Mouse (Mus musculus) hindbrain, embryonic 16.5 days (tissue): ENCODE data around the gene Mrgprg. TPM values are rescaled to one million over a fixed set of nuclear protein-coding genes. Genes with fewer than 3 reads are reported as not detected.
A peak's percentile ranks its signal among the peaks of the same experiment; 100 is the strongest.

Experiments used
- ATAC-seq: fragments of 200-750 bp; cut with Nextera tagmentation; 2 replicates; pipeline ENCODE4 v1.8.0; 2017; ENCODE audit warnings: moderate TSS enrichment, moderate library complexity
- H3K27ac ChIP-seq: fragments of 300-500 bp; sonication (generic); 2 replicates; pipeline ENCODE4 v1.5.1; 2014; ENCODE audit warnings: low read depth, mild to moderate bottlenecking, control low read depth, low read length, moderate library complexity
- H3K27me3 ChIP-seq: fragments of 300-500 bp; sonication (generic); replicated peaks from 2 replicates; pipeline ENCODE4 v1.6.1; 2014; ENCODE audit warnings: low read length; ENCODE audit not compliant: control insufficient read depth, insufficient read depth
- H3K36me3 ChIP-seq: fragments of 300-500 bp; sonication (generic); 2 replicates; pipeline ENCODE4 v1.6.1; 2014; ENCODE audit warnings: mild to moderate bottlenecking, low read length, moderate library complexity, mixed read lengths; ENCODE audit not compliant: control insufficient read depth, insufficient read depth
- H3K4me1 ChIP-seq: fragments of 300-500 bp; sonication (generic); 2 replicates; pipeline ENCODE4 v1.6.1; 2014; ENCODE audit warnings: low read depth, low read length; ENCODE audit not compliant: control insufficient read depth, insufficient read depth
- H3K4me2 ChIP-seq: fragments of 300-500 bp; sonication (generic); 2 replicates; pipeline ENCODE4 v1.6.1; 2014; ENCODE audit warnings: mild to moderate bottlenecking, low read length, control low read depth, moderate library complexity
- H3K4me3 ChIP-seq: fragments of 300-500 bp; sonication (generic); 2 replicates; pipeline ENCODE4 v1.5.1; 2014; ENCODE audit warnings: mild to moderate bottlenecking, low read length, control low read depth, moderate library complexity
- H3K9ac ChIP-seq: fragments of 300-500 bp; sonication (generic); 2 replicates; pipeline ENCODE4 v1.6.1; 2014; ENCODE audit warnings: low read depth, mild to moderate bottlenecking, control low read depth, low read length, moderate library complexity
- H3K9me3 ChIP-seq: fragments of 300-500 bp; sonication (generic); 2 replicates; pipeline ENCODE4 v1.6.1; 2014; ENCODE audit warnings: mild to moderate bottlenecking, low read length, moderate library complexity; ENCODE audit not compliant: control insufficient read depth
- WGBS: fragments of 180-500 bp; shearing (Covaris S2); extraction: QIAGEN DNeasy Blood & Tissue Kit; methylation state at CpG from one replicate; pipeline ENCODE4 v1.1.7; 2014; 5-methylcytosine and 5-hydroxymethylcytosine counted together
- polyA plus RNA-seq: library from polyadenylated mRNA; unstranded; fragments of >200 nt; fragmentation: Nextera tagmentation; extraction: Ambion mirVana; gene quantifications from 2 replicates; pipeline ENCODE4 v1.2.1, GENCODE M21; 2015

Gene Mrgprg
- polyA plus RNA-seq, 1 experiment from 2014 or later = not detected

DNA sequence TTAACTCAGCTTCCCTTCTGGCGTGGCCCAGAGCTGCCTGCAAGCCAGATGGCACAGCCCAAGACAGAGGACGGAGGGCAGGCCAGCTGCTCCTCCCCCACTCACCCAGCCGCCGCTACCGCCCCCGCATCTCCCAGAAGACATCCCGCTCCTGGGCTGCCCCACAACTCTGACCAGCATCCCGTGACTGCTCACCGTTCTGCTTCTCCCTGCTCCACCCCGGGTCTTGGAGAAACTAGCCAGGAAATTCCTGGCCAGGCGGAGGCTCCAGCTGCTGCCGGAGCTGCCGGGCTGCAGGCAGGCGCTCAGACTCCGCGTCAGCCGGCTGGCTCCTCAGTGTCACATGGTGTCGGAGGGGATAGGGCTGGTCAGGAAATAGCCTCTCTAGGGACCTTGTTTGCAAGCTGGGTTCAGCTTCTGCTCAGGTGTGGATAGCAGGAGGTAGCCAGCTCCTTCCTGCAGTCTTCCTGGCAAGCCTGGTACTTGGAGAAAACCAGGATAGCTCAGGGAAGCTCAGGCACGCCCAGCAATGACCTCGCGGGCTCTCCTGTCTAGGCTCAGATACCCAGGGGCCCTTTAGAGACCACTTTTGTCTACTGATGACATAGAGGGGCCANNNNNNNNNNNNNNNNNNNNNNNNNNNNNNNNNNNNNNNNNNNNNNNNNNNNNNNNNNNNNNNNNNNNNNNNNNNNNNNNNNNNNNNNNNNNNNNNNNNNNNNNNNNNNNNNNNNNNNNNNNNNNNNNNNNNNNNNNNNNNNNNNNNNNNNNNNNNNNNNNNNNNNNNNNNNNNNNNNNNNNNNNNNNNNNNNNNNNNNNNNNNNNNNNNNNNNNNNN lies 17.4 kb upstream of the Mrgprg start, which contains the start of gene Mrgpre:
Gene Mrgpre (minus strand): TSS at position 505 of the 834 bp plus-strand sequence.
- Histone ChIP-seq H3K4me3 (peak within 1 kb of the TSS; percentile 58), H3K27me3 (no peaks in the 10 kb centered on the region), H3K4me1 (peaks cover 15% of the 10 kb centered on the region), H3K9ac (peak within 1 kb of the TSS; percentile 73), H3K27ac (peak within 1 kb of the TSS; percentile 81), H3K9me3 (no peaks in the 10 kb centered on the region), H3K36me3 (peaks cover 2% of the 10 kb centered on the region), H3K4me2 (peak within 1 kb of the TSS; percentile 66)
- ATAC-seq = peak; percentile 89
- WGBS = 2% methylated on average over 20 of the region's 21 CpGs

DNA sequence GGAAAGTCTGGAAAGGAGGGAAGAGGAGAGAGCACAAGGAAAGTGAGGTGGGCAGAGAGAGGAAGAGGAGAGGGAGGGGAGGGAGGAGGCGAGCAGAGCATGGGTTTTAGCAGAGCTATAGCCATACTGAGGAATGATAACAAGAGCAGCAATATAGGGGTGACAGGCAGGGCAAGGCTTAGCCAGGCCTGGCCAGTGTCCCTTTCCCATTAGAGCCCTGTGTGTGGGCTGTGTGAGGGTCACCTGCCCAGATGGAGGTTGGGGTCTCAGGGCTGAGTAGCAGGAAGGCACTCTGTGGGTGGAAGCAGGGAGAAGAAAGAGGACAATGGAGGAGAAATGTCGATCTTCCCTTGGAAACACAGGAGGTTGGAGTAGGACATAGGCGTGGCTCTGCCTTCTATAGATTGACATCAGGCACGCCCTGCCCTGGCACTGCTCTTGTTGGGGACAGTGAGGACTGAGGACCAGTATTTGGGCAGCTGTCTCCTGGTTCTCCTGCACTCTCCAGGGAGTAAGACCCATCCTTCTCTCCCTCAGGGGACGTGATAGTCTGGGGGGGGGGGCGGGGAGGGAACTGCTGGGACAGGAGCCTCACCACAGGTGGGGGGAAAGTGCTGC lies 16.7 kb upstream of the Mrgprg start:
- Histone ChIP-seq H3K9ac (peak overlapping the region; percentile 73), H3K4me1 (peaks cover 15% of the 10 kb centered on the region), H3K27ac (peak overlapping the region; percentile 81), H3K9me3 (no peaks in the 10 kb centered on the region), H3K4me2 (peak overlapping the region; percentile 66), H3K4me3 (peak overlapping the region; percentile 58), H3K27me3 (no peaks in the 10 kb centered on the region), H3K36me3 (peaks cover 2% of the 10 kb centered on the region)
- peak; percentile 73 for ATAC-seq
- WGBS = 15% methylated on average over 5 of the region's 6 CpGs

DNA sequence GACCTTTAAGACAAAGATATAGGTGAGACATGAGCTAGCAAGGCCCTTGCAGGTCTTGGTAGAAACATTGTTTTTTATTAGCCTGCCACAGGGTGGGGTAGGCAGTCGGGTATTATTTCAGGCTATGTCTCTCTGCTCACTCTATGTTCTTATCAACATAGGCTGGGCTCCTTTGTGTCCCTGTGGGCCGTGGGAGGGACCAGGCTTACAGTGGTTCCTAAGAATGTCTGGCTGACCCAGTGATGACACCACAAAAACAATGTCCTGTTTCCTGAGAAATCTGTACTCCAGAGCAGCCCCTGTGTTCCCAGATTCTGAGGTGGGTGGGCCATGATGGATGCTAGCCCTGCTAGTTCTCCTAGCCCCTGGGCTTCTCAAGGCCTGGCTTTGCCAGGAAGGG lies 10.6 kb upstream of the Mrgprg start:
- no peak for ATAC-seq

DNA sequence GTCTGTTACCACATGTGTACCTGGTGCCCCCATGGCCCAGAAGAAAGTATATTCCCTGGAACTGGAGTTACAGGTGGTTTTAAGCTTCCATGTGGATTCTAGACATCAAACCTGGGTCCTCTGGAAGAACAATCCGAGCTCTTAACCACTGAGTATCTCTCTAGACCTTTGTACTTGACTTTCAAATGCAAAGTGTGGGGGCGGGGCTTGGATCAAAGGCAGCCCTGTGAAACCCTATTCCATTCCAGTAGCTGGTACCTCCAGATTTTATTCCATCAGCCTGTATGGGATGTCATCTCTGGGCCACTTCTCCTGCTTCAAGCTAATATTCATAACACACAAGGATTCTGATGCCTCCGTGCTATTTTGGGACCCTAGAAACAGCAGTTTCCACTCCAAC lies 9.3 kb upstream of the Mrgprg start:
- H3K4me1 ChIP-seq = no peaks in the 10 kb centered on the region
- H3K4me3 ChIP-seq = no peak overlapping the region
- no peaks in the 10 kb centered on the region for H3K9me3 ChIP-seq
- H3K9ac ChIP-seq = no peak overlapping the region
- no peak overlapping the region for H3K4me2 ChIP-seq
- no peaks in the 10 kb centered on the region for H3K27me3 ChIP-seq
- H3K27ac ChIP-seq = no peak overlapping the region
- ATAC-seq = no peak
- WGBS = 27% methylated on average over 3 of the region's 3 CpGs
- H3K36me3 ChIP-seq = peaks cover 1% of the 10 kb centered on the region

More for the DNA sequence above, 10.6 kb upstream of the Mrgprg start:
- WGBS = 61% methylated on average over 2 of the region's 2 CpGs
- H3K27me3 ChIP-seq = no peaks in the 10 kb centered on the region
- H3K9me3 ChIP-seq = no peaks in the 10 kb centered on the region
- H3K27ac ChIP-seq = no peak overlapping the region
- H3K9ac ChIP-seq = no peak overlapping the region
- H3K36me3 ChIP-seq = peaks cover 2% of the 10 kb centered on the region
- H3K4me1 ChIP-seq = no peaks in the 10 kb centered on the region
- no peak overlapping the region for H3K4me3 ChIP-seq
- H3K4me2 ChIP-seq = no peak overlapping the region

DNA sequence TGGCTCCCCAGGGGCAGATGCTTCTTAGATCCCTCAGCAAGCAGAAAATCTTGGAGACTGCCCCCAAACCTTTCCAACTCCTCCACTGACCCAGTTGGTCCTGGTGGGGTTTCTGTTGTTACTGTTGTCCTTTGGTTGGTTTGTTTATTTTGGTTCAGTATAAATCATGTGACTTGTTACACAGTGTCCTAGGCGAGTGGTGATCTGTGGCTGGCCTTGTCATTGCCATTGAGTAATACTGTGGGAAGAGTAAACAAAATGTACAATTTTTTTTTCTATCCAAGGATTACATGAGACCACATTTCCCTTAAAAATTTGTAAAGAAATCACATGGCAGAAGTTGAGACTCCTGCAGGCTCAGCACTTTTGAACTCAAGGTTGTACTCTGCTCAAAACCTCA lies 2.7 kb upstream of the Mrgprg start:
- 0 out of 2 replicates have a peak, but pooled peaks cover 6% of the 10 kb centered on the region for H3K27me3 ChIP-seq
- H3K4me3 ChIP-seq = no peak overlapping the region
- no peak overlapping the region for H3K27ac ChIP-seq
- no peak for ATAC-seq
- H3K4me2 ChIP-seq = no peak overlapping the region
- no peaks in the 10 kb centered on the region for H3K4me1 ChIP-seq
- H3K9ac ChIP-seq = no peak overlapping the region
- 74% methylated on average over 1 of the region's 1 CpGs for WGBS
- H3K36me3 ChIP-seq = no peaks in the 10 kb centered on the region
- H3K9me3 ChIP-seq = no peaks in the 10 kb centered on the region

DNA sequence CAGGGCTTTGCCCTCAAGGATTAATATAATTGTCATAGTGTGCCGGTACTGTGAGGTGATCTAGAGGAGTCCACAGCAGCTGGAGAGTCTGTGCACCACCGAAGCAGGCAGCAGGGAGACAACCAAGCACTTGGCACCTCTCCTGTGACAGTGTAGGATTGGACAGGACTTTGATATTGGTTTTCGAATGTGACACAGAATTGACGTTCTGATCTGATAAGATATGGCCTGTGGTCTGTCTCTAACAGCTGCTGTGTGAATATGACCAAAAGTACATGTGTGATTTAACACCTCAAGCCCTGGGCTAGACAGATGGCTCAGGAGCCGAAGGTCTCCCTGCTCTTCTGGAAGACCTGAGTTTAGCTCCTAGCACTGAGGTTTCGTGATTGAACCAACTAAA lies 1.5 kb upstream of the Mrgprg start:
- no peak overlapping the region for H3K4me3 ChIP-seq
- no peaks in the 10 kb centered on the region for H3K9me3 ChIP-seq
- H3K4me2 ChIP-seq = no peak overlapping the region
- no peak for ATAC-seq
- no peak overlapping the region for H3K27ac ChIP-seq
- 78% methylated on average over 6 of the region's 6 CpGs for WGBS
- H3K9ac ChIP-seq = no peak overlapping the region
- H3K27me3 ChIP-seq = peaks cover 8% of the 10 kb centered on the region; the same call in 1 of the 2 replicates
- H3K4me1 ChIP-seq = no peaks in the 10 kb centered on the region
- H3K36me3 ChIP-seq = no peaks in the 10 kb centered on the region

DNA sequence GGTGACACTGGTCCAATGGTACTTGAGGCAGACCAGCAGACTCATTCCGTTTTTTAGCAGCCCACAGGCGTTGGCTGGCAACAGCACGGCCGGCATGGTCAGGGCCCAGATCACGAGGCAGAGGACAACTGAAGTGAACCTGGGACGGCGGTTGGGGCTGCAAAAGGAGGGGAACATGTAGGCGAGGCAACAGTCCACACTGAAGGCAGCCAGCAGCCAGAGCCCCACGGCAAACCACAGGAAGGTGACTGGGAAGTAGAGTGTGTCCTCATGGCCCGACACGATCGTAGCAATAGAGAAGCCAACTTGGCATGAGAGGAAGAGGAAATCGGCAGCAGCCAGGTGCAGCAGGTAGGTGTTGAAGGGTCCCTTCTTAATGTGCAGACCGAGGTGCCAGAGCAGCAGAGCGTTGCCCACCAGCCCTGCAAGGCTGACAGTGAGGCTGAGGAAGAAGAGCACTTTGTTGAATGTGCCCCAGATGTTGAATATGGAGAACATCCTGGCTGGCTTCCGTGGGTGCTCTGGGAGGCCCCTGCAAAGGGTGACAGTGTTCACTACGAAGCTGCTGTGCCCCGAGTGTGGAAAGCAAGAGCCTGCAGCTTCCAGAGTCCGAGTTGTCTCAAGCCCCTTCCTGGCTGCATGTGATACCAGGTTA lies 1.8 kb downstream of the Mrgprg start:
- peaks cover 8% of the 10 kb centered on the region; the same call in 1 of the 2 replicates for H3K27me3 ChIP-seq
- H3K4me1 ChIP-seq = no peaks in the 10 kb centered on the region
- H3K4me3 ChIP-seq = no peak overlapping the region
- no peak overlapping the region for H3K9ac ChIP-seq
- 74% methylated on average over 19 of the region's 19 CpGs for WGBS
- no peak overlapping the region for H3K4me2 ChIP-seq
- no peaks in the 10 kb centered on the region for H3K9me3 ChIP-seq
- ATAC-seq = no peak
- no peak overlapping the region for H3K27ac ChIP-seq
- H3K36me3 ChIP-seq = no peaks in the 10 kb centered on the region

DNA sequence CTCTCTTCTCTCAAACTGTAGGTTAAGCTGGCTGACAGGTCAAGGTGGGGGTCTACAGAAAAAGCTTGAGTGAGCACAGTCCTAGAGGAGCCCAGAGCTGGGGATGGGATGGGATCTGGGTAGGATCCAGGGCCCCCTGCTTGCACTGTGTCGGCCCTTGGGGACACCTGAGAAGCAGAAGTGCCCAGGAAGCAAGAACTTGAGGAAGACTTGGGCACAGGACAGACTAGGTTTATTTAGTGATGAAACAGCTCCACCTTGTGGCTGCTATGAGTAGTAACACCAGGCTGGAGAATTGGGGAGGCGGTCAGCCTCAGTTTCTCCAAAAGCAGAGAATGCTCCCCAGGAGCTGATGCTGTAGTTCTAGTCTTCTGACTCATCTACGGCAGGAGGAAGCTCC lies 3.0 kb downstream of the Mrgprg start:
- Histone ChIP-seq H3K27me3 (peaks cover 8% of the 10 kb centered on the region; the same call in 1 of the 2 replicates), H3K36me3 (no peaks in the 10 kb centered on the region), H3K4me1 (no peaks in the 10 kb centered on the region), H3K27ac (no peak overlapping the region), H3K4me2 (no peak overlapping the region), H3K9ac (no peak overlapping the region), H3K4me3 (no peak overlapping the region), H3K9me3 (no peaks in the 10 kb centered on the region)
- 11% methylated on average over 3 of the region's 3 CpGs for WGBS
- ATAC-seq = peak; percentile 30; the same call in 1 of the 2 replicates

DNA sequence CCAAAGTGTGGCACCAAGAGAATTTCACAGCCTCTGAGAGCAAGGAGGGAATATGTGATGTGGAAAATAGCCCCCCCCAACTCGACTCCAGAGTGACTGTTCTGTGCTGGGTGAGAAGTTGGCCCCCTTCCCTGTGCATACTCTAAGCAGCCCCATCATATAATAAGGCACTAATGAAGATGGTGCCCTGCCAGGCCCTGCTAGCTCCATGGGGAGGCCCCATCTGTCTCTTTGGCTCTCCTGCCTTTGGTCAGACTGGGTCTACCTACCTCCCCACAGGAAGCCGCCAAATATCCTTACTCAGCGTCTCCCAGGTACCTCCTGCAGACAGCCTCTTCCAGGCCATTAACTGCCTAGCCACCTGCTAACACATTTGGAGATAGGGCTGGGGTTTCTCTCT lies 7.8 kb downstream of the Mrgprg start:
- peaks cover 4% of the 10 kb centered on the region for H3K27me3 ChIP-seq
- H3K36me3 ChIP-seq = no peaks in the 10 kb centered on the region
- 48% methylated on average over 3 of the region's 3 CpGs for WGBS

More for the DNA sequence above, 7.8 kb downstream of the Mrgprg start:
- Histone ChIP-seq H3K27ac (no peak overlapping the region), H3K4me3 (no peak overlapping the region), H3K9me3 (no peaks in the 10 kb centered on the region), H3K4me2 (no peak overlapping the region), H3K9ac (no peak overlapping the region), H3K4me1 (peaks cover 12% of the 10 kb centered on the region)
- no peak for ATAC-seq
